18 mouse cellular contexts compared by ENCODE assay signal in the genomic region with DNA sequence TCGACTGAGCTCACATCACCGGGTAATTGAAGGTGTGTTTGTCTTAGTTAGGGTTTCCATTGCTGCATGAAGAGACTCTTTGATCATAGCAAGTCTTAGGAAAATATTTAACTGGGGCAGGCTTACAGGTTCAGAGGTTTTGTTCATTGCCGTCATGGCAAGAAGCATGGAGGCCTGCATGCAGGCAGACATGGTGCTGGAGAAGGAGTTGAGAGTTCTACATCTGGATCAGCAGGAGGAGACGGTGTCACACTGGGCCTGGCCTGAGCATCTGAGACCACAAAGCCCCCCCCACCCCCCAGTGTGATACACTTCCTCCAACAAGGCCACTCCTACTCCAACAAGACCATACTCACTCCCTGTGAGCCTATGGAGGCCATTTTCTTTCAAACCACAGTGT.
"Had no signal": no experiment of that assay in that cellular context is flagged by ENCODE, and none has a peak within 500 bp of the region (broad histone marks: within the 10 kb centered on the region; RNA-seq: fewer than 3 reads in every experiment).

No protein-coding gene starts in this region.

- DNase-seq: lung, embryonic 14.5 days; lung, postnatal 10 days; lung, postnatal 4 days; midbrain, embryonic 14.5 days; retina, postnatal 1 day; right cerebral cortex, adult 18-20 months; right cerebral cortex, postnatal 25 days; right cerebral cortex, postnatal 4 days; spleen, adult 18-20 months; thymus, adult 18-20 months; thymus, postnatal 14 days; thymus, postnatal 36 days had no signal

- H3K9ac ChIP-seq: lung, embryonic 14.5 days; midbrain, embryonic 12.5 days; neural tube, embryonic 13.5 days; neural tube, embryonic 15.5 days had no signal

- H3K9me3 ChIP-seq: neural tube, embryonic 15.5 days had no signal

- H3K27me3 ChIP-seq: midbrain, embryonic 12.5 days; neural tube, embryonic 13.5 days; neural tube, embryonic 15.5 days had no signal

- H3K4me3 ChIP-seq: midbrain, embryonic 10.5 days; midbrain, embryonic 12.5 days; myocyte; neural tube, embryonic 13.5 days; neural tube, embryonic 15.5 days had no signal

- H3K36me3 ChIP-seq: midbrain, embryonic 10.5 days; midbrain, embryonic 12.5 days; neural tube, embryonic 13.5 days; neural tube, embryonic 15.5 days had no signal

- H3K4me2 ChIP-seq: lung, embryonic 14.5 days; midbrain, embryonic 12.5 days; neural tube, embryonic 13.5 days; neural tube, embryonic 15.5 days had no signal

- ATAC-seq: midbrain, embryonic 16.5 days had no signal

- H3K27ac ChIP-seq: midbrain, embryonic 10.5 days; midbrain, embryonic 12.5 days; neural tube, embryonic 13.5 days; neural tube, embryonic 15.5 days had no signal
